Mouse (Mus musculus) brain, adult 2 months (tissue): ENCODE measurements at regions not wholly inside any gene's neighbourhood (a gene's known extent, or its start where the extent isn't known, plus 50 kb on each side); places are given as distances from the start of the nearest gene placed in this dataset.
A peak's percentile ranks its signal among the peaks of the same experiment; 100 is the strongest.

Experiments
- DNase-seq: peaks from one replicate; pipeline ENCODE4 v3.0.0; 2011; ENCODE audit warnings: low read depth, low spot score

- DNase-seq: peak; percentile 60
Measured at GRCm38 (mm10) chr5:118424764-118425568, 135.5 kb upstream of the Med13l start.

DNA sequence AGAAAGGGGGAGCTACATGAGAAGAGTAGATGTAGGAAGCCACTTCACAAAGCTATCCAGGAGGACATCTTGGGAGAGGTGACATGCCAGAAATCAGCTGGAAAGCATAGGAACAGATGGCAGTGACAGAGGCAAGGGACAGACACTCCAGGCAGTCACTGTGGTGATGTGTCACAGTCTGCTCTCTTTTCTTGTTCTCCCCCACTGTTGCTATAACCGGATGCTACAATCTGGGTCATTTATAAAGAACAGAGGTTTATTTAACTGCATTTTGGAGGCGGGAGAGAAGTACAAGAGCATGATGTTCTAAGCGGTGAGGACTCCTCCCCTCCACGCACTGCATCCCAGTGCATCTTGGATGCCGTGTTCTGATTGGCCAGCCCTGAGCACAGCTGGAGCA is 133.8 kb upstream of the Med13l start:
- peak; percentile 94 for DNase-seq

- no peak for DNase-seq
Measured at GRCm38 (mm10) chr5:118428323-118429095, 132.0 kb upstream of the Med13l start.

DNA sequence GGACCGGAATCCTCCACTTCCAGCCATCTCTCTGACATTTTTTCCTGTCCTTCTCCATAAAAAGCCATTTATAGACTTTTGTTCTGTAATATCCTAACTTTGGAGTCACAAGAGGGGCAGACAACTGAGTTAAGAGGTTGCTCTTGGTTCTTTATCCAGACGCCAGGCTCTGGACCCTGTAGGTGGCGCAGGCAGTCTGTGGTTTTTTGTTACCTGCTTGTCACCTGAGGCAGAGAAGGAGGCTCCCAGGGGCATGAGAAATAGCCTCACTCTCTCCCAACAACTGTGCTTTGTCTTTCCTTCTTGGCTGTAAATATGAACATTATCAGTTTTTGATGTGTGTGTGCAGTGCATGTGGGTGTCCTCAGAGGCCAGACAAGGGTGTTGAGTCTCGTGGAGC is 126.9 kb upstream of the Med13l start:
- DNase-seq: no peak

- DNase-seq: peak; percentile 46
Measured at GRCm38 (mm10) chr5:118434718-118435555, 125.5 kb upstream of the Med13l start.

GRCm38 (mm10) chr5:118435556-118435950 is 124.9 kb upstream of the Med13l start:
- no peak for DNase-seq

GRCm38 (mm10) chr5:118436035-118436434 is 124.4 kb upstream of the Med13l start:
- DNase-seq: no peak

DNA sequence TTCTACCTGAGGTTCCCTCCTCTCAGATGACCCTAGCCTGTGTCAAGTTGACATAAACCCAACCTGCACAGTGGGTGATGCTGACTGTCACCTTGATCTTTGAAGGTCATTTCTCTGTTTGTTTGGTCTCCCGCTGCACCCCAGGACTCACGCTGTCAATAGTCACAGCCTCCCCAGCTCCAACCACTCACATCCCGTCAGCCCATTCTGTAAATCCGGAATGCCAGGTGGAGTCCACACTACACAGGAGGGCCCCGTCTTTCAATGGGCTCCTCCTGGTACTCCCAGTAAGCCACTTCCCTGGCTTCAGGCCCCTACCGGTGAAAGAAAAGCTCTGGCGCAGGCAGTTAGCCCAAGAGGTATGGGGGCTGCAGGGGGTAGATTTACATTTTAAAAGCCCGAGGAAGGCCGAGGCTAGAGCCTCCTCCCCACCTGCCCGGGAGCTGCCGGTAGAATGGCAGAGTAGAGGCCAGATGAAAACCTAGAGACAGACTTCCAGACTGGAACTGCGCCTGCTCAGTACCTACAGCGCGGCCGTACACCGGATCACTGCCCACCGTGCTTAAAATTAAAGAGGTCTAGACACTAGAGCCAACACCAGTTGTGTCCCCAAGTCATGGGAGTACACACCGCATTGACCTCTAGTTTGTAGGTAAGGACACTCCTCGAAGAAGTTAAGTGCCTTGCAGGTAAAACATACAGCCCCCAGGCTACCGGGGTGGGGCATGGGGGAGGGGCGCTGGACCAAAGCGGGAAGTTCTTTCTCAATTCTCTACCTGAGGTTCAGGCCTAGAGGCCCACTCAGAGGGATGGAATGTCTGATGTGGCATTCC is 123.8 kb upstream of the Med13l start:
- DNase-seq: no peak

GRCm38 (mm10) chr5:118437307-118437610 is 123.2 kb upstream of the Med13l start:
- DNase-seq: no peak

DNA sequence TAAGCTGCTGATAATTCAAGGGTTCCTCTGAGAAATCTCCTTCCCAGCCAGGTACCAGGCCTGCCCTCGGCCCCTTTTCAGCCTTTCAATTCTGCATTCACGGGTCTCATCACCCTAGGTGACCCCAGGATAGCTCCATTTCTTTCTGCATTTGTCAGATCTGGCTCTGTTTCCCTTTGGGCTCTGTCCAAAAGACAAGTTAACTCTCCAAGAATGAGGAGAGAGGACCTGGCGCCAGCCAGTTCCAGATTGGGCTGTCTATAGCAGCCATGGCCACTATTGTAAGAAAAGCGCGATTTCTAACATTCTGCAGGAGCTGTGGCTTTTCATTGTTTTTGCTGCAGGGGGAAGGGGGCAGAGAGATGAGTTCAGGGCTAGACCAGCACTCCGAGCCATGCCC is 122.5 kb upstream of the Med13l start:
- DNase-seq: no peak

GRCm38 (mm10) chr5:118444538-118445251 is 115.8 kb upstream of the Med13l start:
- no peak for DNase-seq

GRCm38 (mm10) chr5:118445252-118445987 is 115.1 kb upstream of the Med13l start:
- DNase-seq: no peak

DNA sequence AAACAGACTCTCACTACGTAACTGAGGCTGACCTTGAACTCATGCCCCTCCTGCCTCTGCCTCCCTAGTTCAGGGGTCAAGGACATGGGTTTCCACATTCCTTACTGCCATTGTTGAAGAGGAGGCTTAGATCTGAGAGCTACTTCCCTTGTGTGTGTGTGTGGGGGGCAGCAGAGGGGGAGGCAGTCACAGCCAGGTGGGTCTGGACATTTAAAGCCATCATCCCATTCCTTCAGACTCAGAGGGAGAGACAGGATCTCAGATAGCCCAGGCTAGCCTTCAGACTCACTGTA is 114.5 kb upstream of the Med13l start:
- DNase-seq: no peak

GRCm38 (mm10) chr5:118446878-118447277 is 113.6 kb upstream of the Med13l start:
- DNase-seq: no peak

- no peak for DNase-seq
Measured at GRCm38 (mm10) chr5:118447366-118447765, 113.1 kb upstream of the Med13l start.

GRCm38 (mm10) chr5:118448884-118449515 is 111.5 kb upstream of the Med13l start:
- DNase-seq: no peak

DNA sequence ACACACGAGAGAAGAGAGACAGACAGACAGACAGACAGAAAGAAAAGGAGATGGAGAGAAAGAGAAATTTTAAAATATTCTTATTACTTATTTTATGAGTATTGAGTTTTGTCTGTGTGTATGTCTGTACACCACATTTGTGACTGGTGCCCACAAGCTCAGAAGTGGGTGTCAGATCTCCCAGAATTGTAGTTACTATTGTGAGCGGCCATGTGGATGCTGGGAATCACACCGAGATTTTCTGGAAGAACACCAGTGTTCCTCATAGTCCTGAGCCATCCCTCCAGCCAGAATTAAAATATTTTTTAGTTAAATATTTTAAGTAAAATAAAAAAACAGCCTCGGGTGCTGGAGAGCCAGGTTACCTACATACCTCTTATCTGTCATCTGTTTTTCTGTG is 110.6 kb upstream of the Med13l start:
- DNase-seq: peak; percentile 44

DNA sequence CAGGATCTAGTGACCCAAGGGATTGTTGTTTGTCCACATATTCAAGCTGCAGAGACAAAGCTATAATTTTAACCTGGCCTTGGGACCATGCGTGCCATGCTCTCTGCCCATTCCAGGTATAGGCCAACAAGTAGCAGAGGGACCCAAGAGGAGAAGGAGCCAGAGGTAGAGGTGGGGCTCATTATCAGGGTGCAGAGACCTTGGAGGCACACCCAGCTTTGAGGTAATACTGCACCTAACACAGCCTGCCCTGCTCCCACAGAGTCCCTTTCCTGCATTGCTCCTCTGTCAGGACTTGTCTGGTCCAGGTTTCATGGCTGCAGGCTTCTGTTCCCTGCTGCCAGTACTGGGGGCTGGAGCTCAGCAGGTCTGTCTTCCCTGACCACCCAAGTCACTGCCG is 108.4 kb upstream of the Med13l start:
- DNase-seq: no peak

GRCm38 (mm10) chr5:118454096-118454495 is 106.4 kb upstream of the Med13l start:
- no peak for DNase-seq
